Mouse (Mus musculus): ENCODE measurements at regions not wholly inside any gene's neighbourhood (a gene's known extent, or its start where the extent isn't known, plus 50 kb on each side); places are given as distances from the start of the nearest gene placed in this dataset.

- Histone ChIP-seq H3K4me3 (ENCODE audit: insufficient read depth, low read depth, low read length) (no peak overlapping the region), H3K36me3 (ENCODE audit: control insufficient read depth, insufficient read depth, low read length) (no peaks in the 10 kb centered on the region), H3K27me3 (replicated peaks; ENCODE audit: control insufficient read depth, insufficient read depth, low read length) (no peaks in the 10 kb centered on the region), H3K4me1 (ENCODE audit: control insufficient read depth, insufficient read depth, low read length) (no peaks in the 10 kb centered on the region), H3K27ac (ENCODE audit: insufficient read depth, low read depth, low read length) (no peak overlapping the region)
- TF ChIP-seq POLR2A (IDR thresholded peaks at IDR 0.05; ENCODE audit: low read depth, low read length) (no peak), CTCF (conservative IDR thresholded peaks at IDR 0.05; ENCODE audit: insufficient read depth, insufficient read length, low read depth, low read length) (no peak)
- 41% methylated on average over 3 of the region's 3 CpGs for WGBS
- DNase-seq, result no peak
Observed at GRCm38 (mm10) chr9:30076482-30076881, 113.5 kb upstream of the Ntm start.

- WGBS, result 58% methylated on average over 6 of the region's 6 CpGs
- Histone ChIP-seq H3K36me3 (ENCODE audit: control insufficient read depth, insufficient read depth, low read length) (no peaks in the 10 kb centered on the region), H3K4me3 (ENCODE audit: insufficient read depth, low read depth, low read length) (no peak overlapping the region), H3K27me3 (replicated peaks; ENCODE audit: control insufficient read depth, insufficient read depth, low read length) (no peaks in the 10 kb centered on the region), H3K27ac (ENCODE audit: insufficient read depth, low read depth, low read length) (no peak overlapping the region), H3K4me1 (ENCODE audit: control insufficient read depth, insufficient read depth, low read length) (no peaks in the 10 kb centered on the region)
- no peak for DNase-seq
- TF ChIP-seq CTCF (conservative IDR thresholded peaks at IDR 0.05; ENCODE audit: insufficient read depth, insufficient read length, low read depth, low read length), result no peak
- TF ChIP-seq POLR2A (IDR thresholded peaks at IDR 0.05; ENCODE audit: low read depth, low read length), result no peak
Observed at GRCm38 (mm10) chr9:30101942-30102341, 139.0 kb upstream of the Ntm start.

- Histone ChIP-seq H3K27me3 (replicated peaks; ENCODE audit: control insufficient read depth, insufficient read depth, low read length) (no peaks in the 10 kb centered on the region; the same call in 1 of the 2 replicates), H3K4me3 (ENCODE audit: insufficient read depth, low read depth, low read length) (no peak overlapping the region), H3K4me1 (ENCODE audit: control insufficient read depth, insufficient read depth, low read length) (no peaks in the 10 kb centered on the region), H3K27ac (ENCODE audit: insufficient read depth, low read depth, low read length) (no peak overlapping the region), H3K36me3 (ENCODE audit: control insufficient read depth, insufficient read depth, low read length) (no peaks in the 10 kb centered on the region)
- peak; percentile 38 for DNase-seq
- TF ChIP-seq POLR2A (IDR thresholded peaks at IDR 0.05; ENCODE audit: low read depth, low read length), result no peak
- TF ChIP-seq CTCF (conservative IDR thresholded peaks at IDR 0.05; ENCODE audit: insufficient read depth, insufficient read length, low read depth, low read length), result no peak
- WGBS, result 45% methylated on average over 3 of the region's 3 CpGs
Observed at GRCm38 (mm10) chr9:30122371-30122770, 159.4 kb upstream of the Ntm start.

DNA sequence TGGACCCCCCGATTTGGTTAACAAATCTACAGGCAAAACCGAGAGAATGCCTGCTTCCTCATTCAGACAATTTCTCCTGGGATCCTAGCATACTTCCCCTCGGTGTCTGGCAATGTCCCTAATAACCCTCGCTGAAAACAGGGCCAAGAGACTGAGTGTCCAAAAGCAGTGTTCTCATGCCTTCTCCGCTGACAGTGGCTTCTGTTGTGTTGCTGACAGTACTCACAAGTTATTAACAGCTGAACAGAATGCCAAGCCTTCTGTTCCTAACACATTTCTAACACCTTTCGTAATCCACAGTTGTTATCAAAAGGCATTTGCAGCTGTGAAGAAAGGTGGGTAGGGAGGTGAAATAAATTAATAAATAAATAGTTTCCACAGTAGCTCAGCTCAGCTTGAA is 166.2 kb upstream of the Ntm start:
- no peak for DNase-seq
- H3K4me1 ChIP-seq (ENCODE audit: control insufficient read depth, insufficient read depth, low read length), result no peaks in the 10 kb centered on the region

GRCm38 (mm10) chr9:30131626-30132025 is 168.7 kb upstream of the Ntm start:
- TF ChIP-seq POLR2A (IDR thresholded peaks at IDR 0.05; ENCODE audit: low read depth, low read length) (no peak), CTCF (conservative IDR thresholded peaks at IDR 0.05; ENCODE audit: insufficient read depth, insufficient read length, low read depth, low read length) (no peak)
- 57% methylated on average over 2 of the region's 2 CpGs for WGBS
- Histone ChIP-seq H3K4me1 (ENCODE audit: control insufficient read depth, insufficient read depth, low read length) (no peaks in the 10 kb centered on the region), H3K27me3 (replicated peaks; ENCODE audit: control insufficient read depth, insufficient read depth, low read length) (no peaks in the 10 kb centered on the region; the same call in 1 of the 2 replicates), H3K27ac (ENCODE audit: insufficient read depth, low read depth, low read length) (no peak overlapping the region), H3K4me3 (ENCODE audit: insufficient read depth, low read depth, low read length) (no peak overlapping the region), H3K36me3 (ENCODE audit: control insufficient read depth, insufficient read depth, low read length) (no peaks in the 10 kb centered on the region)
- no peak for DNase-seq

More for the DNA sequence above, 166.2 kb upstream of the Ntm start:
- Histone ChIP-seq H3K36me3 (ENCODE audit: control insufficient read depth, insufficient read depth, low read length) (no peaks in the 10 kb centered on the region), H3K27ac (ENCODE audit: insufficient read depth, low read depth, low read length) (no peak overlapping the region), H3K27me3 (replicated peaks; ENCODE audit: control insufficient read depth, insufficient read depth, low read length) (no peaks in the 10 kb centered on the region), H3K4me3 (ENCODE audit: insufficient read depth, low read depth, low read length) (no peak overlapping the region)
- 80% methylated on average over 6 of the region's 6 CpGs for WGBS
- TF ChIP-seq CTCF (conservative IDR thresholded peaks at IDR 0.05; ENCODE audit: insufficient read depth, insufficient read length, low read depth, low read length), result no peak
- TF ChIP-seq POLR2A (IDR thresholded peaks at IDR 0.05; ENCODE audit: low read depth, low read length), result no peak

GRCm38 (mm10) chr9:30134303-30134702 is 171.4 kb upstream of the Ntm start:
- 79% methylated on average over 3 of the region's 3 CpGs for WGBS
- H3K4me1 ChIP-seq (ENCODE audit: control insufficient read depth, insufficient read depth, low read length), result peaks cover 2% of the 10 kb centered on the region; the same call in 1 of the 2 replicates
- H3K36me3 ChIP-seq (ENCODE audit: control insufficient read depth, insufficient read depth, low read length), result no peaks in the 10 kb centered on the region
- no peak overlapping the region for H3K27ac ChIP-seq (ENCODE audit: insufficient read depth, low read depth, low read length)
- H3K27me3 ChIP-seq (replicated peaks; ENCODE audit: control insufficient read depth, insufficient read depth, low read length), result no peaks in the 10 kb centered on the region; the same call in 1 of the 2 replicates
- H3K4me3 ChIP-seq (ENCODE audit: insufficient read depth, low read depth, low read length), result no peak overlapping the region
- TF ChIP-seq CTCF (conservative IDR thresholded peaks at IDR 0.05; ENCODE audit: insufficient read depth, insufficient read length, low read depth, low read length), result no peak
- TF ChIP-seq POLR2A (IDR thresholded peaks at IDR 0.05; ENCODE audit: low read depth, low read length), result no peak
- no peak for DNase-seq

- Histone ChIP-seq H3K36me3 (ENCODE audit: control insufficient read depth, insufficient read depth, low read length) (no peaks in the 10 kb centered on the region), H3K27ac (ENCODE audit: insufficient read depth, low read depth, low read length) (no peak overlapping the region), H3K4me1 (ENCODE audit: control insufficient read depth, insufficient read depth, low read length) (peaks cover 5% of the 10 kb centered on the region; the same call in 1 of the 2 replicates), H3K4me3 (ENCODE audit: insufficient read depth, low read depth, low read length) (no peak overlapping the region), H3K27me3 (replicated peaks; ENCODE audit: control insufficient read depth, insufficient read depth, low read length) (no peaks in the 10 kb centered on the region; the same call in 1 of the 2 replicates)
- peak; percentile 91 for DNase-seq
- no peak for TF ChIP-seq POLR2A (IDR thresholded peaks at IDR 0.05; ENCODE audit: low read depth, low read length)
- peak; percentile 83 for TF ChIP-seq CTCF (conservative IDR thresholded peaks at IDR 0.05; ENCODE audit: insufficient read depth, insufficient read length, low read depth, low read length)
- 24% methylated on average over 14 of the region's 14 CpGs for WGBS
Observed at GRCm38 (mm10) chr9:30137611-30138287, 174.8 kb upstream of the Ntm start.

Measured in kidney, adult 2 months (tissue).